Mouse (Mus musculus): ENCODE data around the gene 1700067K01Rik. TPM values are rescaled to one million over a fixed set of nuclear protein-coding genes. Genes with fewer than 3 reads are reported as not detected.

1700067K01Rik gene
- polyA plus RNA-seq, 1 experiment = 1.5 TPM

GRCm38 (mm10) chr8:84021096-84021495, 19.8 kb downstream of the 1700067K01Rik start, which contains the start of gene Palm3:
Gene Palm3 (plus strand): TSS chr8:84021471.
- Histone ChIP-seq H3K27ac (ENCODE audit: insufficient read depth, low read length) (peak within 1 kb of the TSS; percentile 55), H3K4me3 (ENCODE audit: low read depth, low read length) (peak within 1 kb of the TSS; percentile 38), H3K27me3 (ENCODE audit: control insufficient read depth, insufficient read depth, low read length, poor library complexity, severe bottlenecking) (no peaks in the 10 kb centered on the region), H3K4me1 (ENCODE audit: control insufficient read depth, insufficient read depth, low read length) (peaks cover 15% of the 10 kb centered on the region), H3K9ac (ENCODE audit: low read depth, poor library complexity, severe bottlenecking) (peak within 1 kb of the TSS; percentile 58), H3K36me3 (ENCODE audit: control insufficient read depth, insufficient read depth, low read length, poor library complexity, severe bottlenecking) (no peaks in the 10 kb centered on the region), H3K9me3 (replicated peaks; ENCODE audit: control insufficient read depth, insufficient read depth, low read length, poor library complexity, severe bottlenecking) (no peaks in the 10 kb centered on the region)
- TF ChIP-seq EP300 (IDR thresholded peaks at IDR 0.05; ENCODE audit: insufficient read depth, low read depth, low read length) = no peak
- TF ChIP-seq CTCF (IDR thresholded peaks at IDR 0.05; ENCODE audit: low read depth, low read length) = no peak
- TF ChIP-seq POLR2A (IDR thresholded peaks at IDR 0.05; ENCODE audit: insufficient read depth, low read length) = no peak

GRCm38 (mm10) chr8:84021569-84021968, 20.3 kb downstream of the 1700067K01Rik start:
- H3K27ac ChIP-seq (ENCODE audit: insufficient read depth, low read length) = peak overlapping the region; percentile 55
- H3K4me3 ChIP-seq (ENCODE audit: low read depth, low read length) = peak overlapping the region; percentile 38
- H3K9me3 ChIP-seq (replicated peaks; ENCODE audit: control insufficient read depth, insufficient read depth, low read length, poor library complexity, severe bottlenecking) = no peaks in the 10 kb centered on the region
- H3K4me1 ChIP-seq (ENCODE audit: control insufficient read depth, insufficient read depth, low read length) = peaks cover 15% of the 10 kb centered on the region
- peak; percentile 65; the same call in 1 of the 2 replicates for TF ChIP-seq EP300 (IDR thresholded peaks at IDR 0.05; ENCODE audit: insufficient read depth, low read depth, low read length)
- TF ChIP-seq POLR2A (IDR thresholded peaks at IDR 0.05; ENCODE audit: insufficient read depth, low read length) = no peak
- peak overlapping the region; percentile 58 for H3K9ac ChIP-seq (ENCODE audit: low read depth, poor library complexity, severe bottlenecking)
- H3K27me3 ChIP-seq (ENCODE audit: control insufficient read depth, insufficient read depth, low read length, poor library complexity, severe bottlenecking) = no peaks in the 10 kb centered on the region
- H3K36me3 ChIP-seq (ENCODE audit: control insufficient read depth, insufficient read depth, low read length, poor library complexity, severe bottlenecking) = no peaks in the 10 kb centered on the region

- Histone ChIP-seq H3K4me1 (ENCODE audit: control insufficient read depth, insufficient read depth, low read length) (peaks cover 15% of the 10 kb centered on the region), H3K27me3 (ENCODE audit: control insufficient read depth, insufficient read depth, low read length, poor library complexity, severe bottlenecking) (no peaks in the 10 kb centered on the region), H3K27ac (ENCODE audit: insufficient read depth, low read length) (peak overlapping the region; percentile 55), H3K36me3 (ENCODE audit: control insufficient read depth, insufficient read depth, low read length, poor library complexity, severe bottlenecking) (peaks cover 4% of the 10 kb centered on the region), H3K9me3 (replicated peaks; ENCODE audit: control insufficient read depth, insufficient read depth, low read length, poor library complexity, severe bottlenecking) (no peaks in the 10 kb centered on the region), H3K9ac (ENCODE audit: low read depth, poor library complexity, severe bottlenecking) (no peak overlapping the region), H3K4me3 (ENCODE audit: low read depth, low read length) (no peak overlapping the region)
- TF ChIP-seq CTCF (IDR thresholded peaks at IDR 0.05; ENCODE audit: low read depth, low read length) = no peak
- no peak for TF ChIP-seq POLR2A (IDR thresholded peaks at IDR 0.05; ENCODE audit: insufficient read depth, low read length)
- peak; percentile 72; the same call in 1 of the 2 replicates for TF ChIP-seq EP300 (IDR thresholded peaks at IDR 0.05; ENCODE audit: insufficient read depth, low read depth, low read length)
Measured at GRCm38 (mm10) chr8:84023085-84023484, 21.8 kb downstream of the 1700067K01Rik start.

GRCm38 (mm10) chr8:84023631-84024030, 22.3 kb downstream of the 1700067K01Rik start:
- Histone ChIP-seq H3K36me3 (ENCODE audit: control insufficient read depth, insufficient read depth, low read length, poor library complexity, severe bottlenecking) (peaks cover 9% of the 10 kb centered on the region), H3K4me3 (ENCODE audit: low read depth, low read length) (no peak overlapping the region), H3K4me1 (ENCODE audit: control insufficient read depth, insufficient read depth, low read length) (peaks cover 15% of the 10 kb centered on the region), H3K27ac (ENCODE audit: insufficient read depth, low read length) (peak overlapping the region; percentile 55), H3K9me3 (replicated peaks; ENCODE audit: control insufficient read depth, insufficient read depth, low read length, poor library complexity, severe bottlenecking) (no peaks in the 10 kb centered on the region; the same call in 1 of the 2 replicates), H3K9ac (ENCODE audit: low read depth, poor library complexity, severe bottlenecking) (no peak overlapping the region), H3K27me3 (ENCODE audit: control insufficient read depth, insufficient read depth, low read length, poor library complexity, severe bottlenecking) (no peaks in the 10 kb centered on the region)
- TF ChIP-seq POLR2A (IDR thresholded peaks at IDR 0.05; ENCODE audit: insufficient read depth, low read length) (no peak), EP300 (IDR thresholded peaks at IDR 0.05; ENCODE audit: insufficient read depth, low read depth, low read length) (no peak), CTCF (IDR thresholded peaks at IDR 0.05; ENCODE audit: low read depth, low read length) (no peak)

GRCm38 (mm10) chr8:84024171-84024570, 22.9 kb downstream of the 1700067K01Rik start:
- H3K4me3 ChIP-seq (ENCODE audit: low read depth, low read length) = no peak overlapping the region
- TF ChIP-seq POLR2A (IDR thresholded peaks at IDR 0.05; ENCODE audit: insufficient read depth, low read length) = no peak
- 0 out of 2 replicates have a peak, but pooled peaks have one; percentile 67 for TF ChIP-seq EP300 (IDR thresholded peaks at IDR 0.05; ENCODE audit: insufficient read depth, low read depth, low read length)
- TF ChIP-seq CTCF (IDR thresholded peaks at IDR 0.05; ENCODE audit: low read depth, low read length) = peak; percentile 98
- peak overlapping the region; percentile 62 for H3K27ac ChIP-seq (ENCODE audit: insufficient read depth, low read length)
- H3K4me1 ChIP-seq (ENCODE audit: control insufficient read depth, insufficient read depth, low read length) = peaks cover 15% of the 10 kb centered on the region
- H3K27me3 ChIP-seq (ENCODE audit: control insufficient read depth, insufficient read depth, low read length, poor library complexity, severe bottlenecking) = no peaks in the 10 kb centered on the region
- H3K9me3 ChIP-seq (replicated peaks; ENCODE audit: control insufficient read depth, insufficient read depth, low read length, poor library complexity, severe bottlenecking) = no peaks in the 10 kb centered on the region; the same call in 1 of the 2 replicates
- peaks cover 12% of the 10 kb centered on the region for H3K36me3 ChIP-seq (ENCODE audit: control insufficient read depth, insufficient read depth, low read length, poor library complexity, severe bottlenecking)
- H3K9ac ChIP-seq (ENCODE audit: low read depth, poor library complexity, severe bottlenecking) = no peak overlapping the region

- peak overlapping the region; percentile 71 for H3K4me3 ChIP-seq (ENCODE audit: low read depth, low read length)
- no peaks in the 10 kb centered on the region; the same call in 1 of the 2 replicates for H3K9me3 ChIP-seq (replicated peaks; ENCODE audit: control insufficient read depth, insufficient read depth, low read length, poor library complexity, severe bottlenecking)
- peak overlapping the region; percentile 4; the same call in 1 of the 2 replicates for H3K27ac ChIP-seq (ENCODE audit: insufficient read depth, low read length)
- no peaks in the 10 kb centered on the region for H3K27me3 ChIP-seq (ENCODE audit: control insufficient read depth, insufficient read depth, low read length, poor library complexity, severe bottlenecking)
- peaks cover 12% of the 10 kb centered on the region for H3K4me1 ChIP-seq (ENCODE audit: control insufficient read depth, insufficient read depth, low read length)
- H3K36me3 ChIP-seq (ENCODE audit: control insufficient read depth, insufficient read depth, low read length, poor library complexity, severe bottlenecking) = peaks cover 17% of the 10 kb centered on the region
- TF ChIP-seq POLR2A (IDR thresholded peaks at IDR 0.05; ENCODE audit: insufficient read depth, low read length) (peak; percentile 73), EP300 (IDR thresholded peaks at IDR 0.05; ENCODE audit: insufficient read depth, low read depth, low read length) (no peak)
- peak overlapping the region; percentile 81 for H3K9ac ChIP-seq (ENCODE audit: low read depth, poor library complexity, severe bottlenecking)
Measured at GRCm38 (mm10) chr8:84025863-84026262, 24.6 kb downstream of the 1700067K01Rik start.
